Mouse (Mus musculus): ENCODE data around the gene Umod.

GRCm38 (mm10) chr7:119443849-119444248 is 35.2 kb downstream of the Umod start:
- TF ChIP-seq UBTF (IDR thresholded peaks at IDR 0.05; ENCODE audit: low read depth, low read length) (no peak), ZKSCAN1 (IDR thresholded peaks at IDR 0.05; ENCODE audit: borderline replicate concordance, low read depth, low read length) (no peak)
